Mouse (Mus musculus): ENCODE measurements around the gene Lrrc8d.

- TF ChIP-seq EP300 (IDR thresholded peaks at IDR 0.05) (no peak), CTCF (IDR thresholded peaks at IDR 0.05) (no peak)
Observed at GRCm38 (mm10) chr5:105765386-105765785, 65.6 kb downstream of the Lrrc8d start.
